Mouse (Mus musculus) CH12.LX (cell line): ENCODE measurements around the gene H2al1f. TPM values are rescaled to one million over a fixed set of nuclear protein-coding genes. Genes with fewer than 3 reads are reported as not detected.

Experiments
- DNase-seq: peaks from one replicate; pipeline ENCODE4 v3.0.0-alpha.2; 2013; ENCODE audit errors: extremely low read depth
- H3K27ac ChIP-seq: 2 replicates; pipeline ENCODE4 v1.5.1; 2012; ENCODE audit warnings: low read depth, mild to moderate bottlenecking, control low read depth, moderate library complexity; ENCODE audit not compliant: insufficient read depth
- H3K27me3 ChIP-seq: replicated peaks from 2 replicates; pipeline ENCODE3; 2012; ENCODE audit warnings: inconsistent platforms
- H3K36me3 ChIP-seq, 2 experiments: replicated peaks in 1 of 2; 2 replicates each; pipeline versions ENCODE3 to v1.6.1; 2012; ENCODE audit warnings: inconsistent platforms in 1 of 2, low read length in 1 of 2, mild to moderate bottlenecking in 1 of 2, mixed read lengths in 1 of 2, moderate library complexity in 1 of 2; ENCODE audit not compliant: control insufficient read depth in 1 of 2, insufficient read depth in 1 of 2
- H3K4me1 ChIP-seq, 2 experiments: 2 replicates each; pipeline ENCODE4 v1.6.1; 2012; ENCODE audit warnings: inconsistent platforms in 1 of 2, moderate library complexity in 1 of 2; ENCODE audit not compliant: insufficient read depth in 2 of 2, control insufficient read depth in 1 of 2
- H3K4me2 ChIP-seq: 2 replicates; pipeline ENCODE4 v1.6.1; 2012; ENCODE audit warnings: low read depth, mild to moderate bottlenecking, control low read depth; ENCODE audit not compliant: poor library complexity, insufficient read depth, severe bottlenecking
- H3K4me3 ChIP-seq, 3 experiments: fragments of 150-350 bp in 1 of 3; sonication (generic) in 1 of 3; replicated peaks in 1 of 3; 2 replicates each; pipeline versions ENCODE3 to v1.5.1; 2011 to 2012; ENCODE audit warnings: low read depth in 2 of 3, low read length in 2 of 3, mild to moderate bottlenecking in 2 of 3, moderate library complexity in 2 of 3, control low read depth in 1 of 3, improper control_type of control experiment in 1 of 3, inconsistent platforms in 1 of 3, mixed read lengths in 1 of 3; ENCODE audit not compliant: poor library complexity in 1 of 3
- H3K79me2 ChIP-seq: replicated peaks from 2 replicates; pipeline ENCODE4 v1.6.1; 2012; ENCODE audit warnings: mild to moderate bottlenecking, moderate library complexity; ENCODE audit not compliant: control insufficient read depth, poor library complexity, insufficient read depth, severe bottlenecking; ENCODE audit errors: extremely low read depth
- H3K9ac ChIP-seq: 2 replicates; pipeline ENCODE4 v1.6.1; 2012; ENCODE audit warnings: low read depth, mild to moderate bottlenecking, control low read depth, moderate library complexity; ENCODE audit not compliant: insufficient read depth
- H3K9me3 ChIP-seq: replicated peaks from 2 replicates; pipeline ENCODE3; 2012; ENCODE audit warnings: low read length, inconsistent platforms, mixed read lengths
- BHLHE40 ChIP-seq: IDR thresholded peaks from 2 replicates; pipeline ENCODE4 v1.6.1; 2011; ENCODE audit warnings: mild to moderate bottlenecking, low read depth, low read length, improper control_type of control experiment
- CHD2 ChIP-seq: IDR thresholded peaks from 2 replicates; pipeline ENCODE4 v1.6.1; 2011; ENCODE audit warnings: low read length, improper control_type of control experiment
- E2F4 ChIP-seq: IDR thresholded peaks from 2 replicates; pipeline ENCODE4 v1.6.1; 2011; ENCODE audit warnings: low read depth, low read length, improper control_type of control experiment; ENCODE audit not compliant: insufficient replicate concordance
- ELF1 ChIP-seq: IDR thresholded peaks from 2 replicates; pipeline ENCODE4 v1.6.1; 2014; ENCODE audit warnings: low read depth, mild to moderate bottlenecking, inconsistent platforms, low read length, improper control_type of control experiment
- EP300 ChIP-seq: IDR thresholded peaks from 2 replicates; pipeline ENCODE4 v1.6.1; 2011; ENCODE audit warnings: low read length, improper control_type of control experiment
- GABPA ChIP-seq: IDR thresholded peaks from 2 replicates; pipeline ENCODE4 v1.6.1; 2012; ENCODE audit warnings: low read depth, low read length, improper control_type of control experiment, inconsistent platforms; ENCODE audit not compliant: insufficient replicate concordance
- HCFC1 ChIP-seq: IDR thresholded peaks from 2 replicates; pipeline ENCODE4 v1.6.1; 2012; ENCODE audit warnings: low read depth, mild to moderate bottlenecking, inconsistent platforms, low read length, improper control_type of control experiment
- JUN ChIP-seq: IDR thresholded peaks from 2 replicates; pipeline ENCODE4 v1.6.1; 2011; ENCODE audit warnings: low read depth, mild to moderate bottlenecking, low read length, improper control_type of control experiment, moderate library complexity; ENCODE audit not compliant: insufficient read depth
- JUND ChIP-seq: conservative IDR thresholded peaks from 2 replicates; pipeline ENCODE4 v1.6.1; 2011; ENCODE audit warnings: low read depth, low read length, improper control_type of control experiment
- MAFK ChIP-seq: IDR thresholded peaks from 2 replicates; pipeline ENCODE4 v1.6.1; 2011; ENCODE audit warnings: low read length, improper control_type of control experiment; ENCODE audit not compliant: insufficient replicate concordance
- MAX ChIP-seq: IDR thresholded peaks from 2 replicates; pipeline ENCODE4 v1.6.1; 2011; ENCODE audit warnings: low read length, improper control_type of control experiment
- MEF2A ChIP-seq: IDR thresholded peaks from 2 replicates; pipeline ENCODE4 v1.6.1; 2014; ENCODE audit warnings: low read depth, mild to moderate bottlenecking, inconsistent platforms, low read length, improper control_type of control experiment, borderline replicate concordance
- PAX5 ChIP-seq: IDR thresholded peaks from 2 replicates; pipeline ENCODE4 v1.6.1; 2012; ENCODE audit warnings: low read length, inconsistent platforms, mixed read lengths
- SIN3A ChIP-seq: IDR thresholded peaks from 2 replicates; pipeline ENCODE4 v1.6.1; 2012; ENCODE audit warnings: low read length, improper control_type of control experiment, inconsistent platforms
- SMC3 ChIP-seq: IDR thresholded peaks from 2 replicates; pipeline ENCODE4 v1.6.1; 2011; ENCODE audit warnings: low read depth, low read length, improper control_type of control experiment
- TBP ChIP-seq: conservative IDR thresholded peaks from 2 replicates; pipeline ENCODE4 v1.6.1; 2011; ENCODE audit warnings: low read depth, low read length, improper control_type of control experiment
- UBTF ChIP-seq: IDR thresholded peaks from 2 replicates; pipeline ENCODE4 v1.6.1; 2012; ENCODE audit warnings: low read depth, mild to moderate bottlenecking, inconsistent platforms, low read length, improper control_type of control experiment, moderate library complexity
- USF2 ChIP-seq: conservative IDR thresholded peaks from 2 replicates; pipeline ENCODE4 v1.6.1; 2011; ENCODE audit warnings: low read depth, low read length, improper control_type of control experiment
- ZNF384 ChIP-seq: IDR thresholded peaks from 2 replicates; pipeline ENCODE4 v1.6.1; 2012; ENCODE audit warnings: low read depth, low read length, improper control_type of control experiment, inconsistent platforms
- dilution Hi-C: fragments of 300-500 bp; cut with MboI; formaldehyde crosslinking; loops from 2 replicates; pipeline ENCODE4 v1.14.3; 2020; ENCODE audit warnings: low sequenced_read_pairs; ENCODE audit not compliant: extremely low pct_unique_long_range_greater_than_20kb, extremely low pct_ligation_motif_present
- in situ Hi-C: fragments of 300-500 bp; cut with MboI; formaldehyde crosslinking; loops from 3 replicates; pipeline ENCODE4 v1.14.3; 2019; ENCODE audit warnings: low sequenced_read_pairs, low pct_ligation_motif_present, low pct_unique_long_range_greater_than_20kb, mixed read lengths
- polyA plus RNA-seq: library from polyadenylated mRNA; unstranded; fragments of >175 nt; gene quantifications from 2 replicates; pipeline ENCODE4 v1.2.1, GENCODE M21; 2012; ENCODE audit warnings: low read depth; ENCODE audit not compliant: insufficient read length
- total RNA-seq, 2 experiments: library from RNA; depleted of rRNA; stranded (reverse); fragments of 300-350 nt in 1 of 2; fragments of >200 nt in 1 of 2; gene quantifications; 2 replicates each; pipeline ENCODE4 v1.2.3; 2012 to 2014

The H2al1f gene
- total and polyA plus RNA-seq, 3 experiments = not detected

DNA sequence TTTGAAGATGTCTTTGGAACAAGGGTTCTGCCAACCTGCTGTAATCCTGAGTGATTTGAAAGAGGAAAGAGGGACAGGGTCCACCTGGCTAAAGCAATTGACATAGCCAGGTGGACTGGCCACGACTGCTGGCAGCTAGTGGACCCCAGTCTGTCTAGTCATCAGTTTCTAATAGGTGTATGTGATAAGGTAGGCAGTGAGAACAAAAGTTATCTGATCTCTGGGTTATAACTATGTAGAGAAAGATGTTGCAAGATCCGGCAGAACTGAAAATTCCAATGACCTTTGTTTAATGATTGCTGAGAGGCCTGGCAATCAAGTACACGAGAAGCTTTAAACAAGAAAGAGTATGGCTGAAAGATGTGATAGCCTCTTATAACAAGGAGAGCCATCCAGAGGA lies 41.8 kb upstream of the H2al1f start:
- Histone ChIP-seq H3K4me1 (peaks cover 0 to 11% of the 10 kb centered on the region in 2 experiments; a peak in 2 of 4 replicates), H3K4me3 (no peak overlapping the region), H3K36me3 (no peaks in the 10 kb centered on the region), H3K79me2 (no peaks in the 10 kb centered on the region), H3K9me3 (no peaks in the 10 kb centered on the region), H3K27ac (no peak overlapping the region), H3K9ac (no peak overlapping the region), H3K27me3 (no peaks in the 10 kb centered on the region), H3K4me2 (no peak overlapping the region)
- DNase-seq = no peak
- dilution Hi-C loops (no loop called here), in situ Hi-C loops (no loop called here)
- TF ChIP-seq MAFK = no peak
- no peak for TF ChIP-seq MAX
- no peak for TF ChIP-seq BHLHE40
- TF ChIP-seq JUND = no peak
- no peak for TF ChIP-seq JUN
- no peak for TF ChIP-seq SIN3A
- no peak for TF ChIP-seq EP300

DNA sequence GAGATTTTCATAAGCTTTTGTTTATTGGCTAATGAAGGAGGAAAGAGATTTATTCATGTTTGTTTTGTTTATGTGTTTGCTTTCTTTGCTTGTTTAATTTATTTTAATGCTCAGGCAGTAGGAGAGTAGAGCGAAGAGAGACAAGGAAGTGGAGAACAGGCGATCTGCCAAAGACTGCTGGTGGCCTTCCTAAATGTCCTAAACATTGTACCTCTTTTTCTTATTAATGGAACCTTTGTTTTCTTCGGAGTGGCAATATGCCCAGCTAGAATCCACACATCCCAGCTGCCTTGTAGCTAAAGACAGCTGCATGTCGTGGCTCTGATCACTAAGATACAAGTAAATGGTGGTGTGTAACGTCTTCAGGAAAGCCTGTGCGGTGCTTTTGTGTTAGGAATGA lies 37.9 kb upstream of the H2al1f start:
- Histone ChIP-seq H3K9ac (no peak overlapping the region), H3K27ac (no peak overlapping the region), H3K79me2 (no peaks in the 10 kb centered on the region), H3K36me3 (no peaks in the 10 kb centered on the region), H3K27me3 (no peaks in the 10 kb centered on the region), H3K9me3 (no peaks in the 10 kb centered on the region), H3K4me3 (no peak overlapping the region), H3K4me2 (no peak overlapping the region), H3K4me1 (no peaks in the 10 kb centered on the region)
- TF ChIP-seq TBP = no peak
- DNase-seq = no peak
- dilution Hi-C loops (no loop called here), in situ Hi-C loops (no loop called here)

DNA sequence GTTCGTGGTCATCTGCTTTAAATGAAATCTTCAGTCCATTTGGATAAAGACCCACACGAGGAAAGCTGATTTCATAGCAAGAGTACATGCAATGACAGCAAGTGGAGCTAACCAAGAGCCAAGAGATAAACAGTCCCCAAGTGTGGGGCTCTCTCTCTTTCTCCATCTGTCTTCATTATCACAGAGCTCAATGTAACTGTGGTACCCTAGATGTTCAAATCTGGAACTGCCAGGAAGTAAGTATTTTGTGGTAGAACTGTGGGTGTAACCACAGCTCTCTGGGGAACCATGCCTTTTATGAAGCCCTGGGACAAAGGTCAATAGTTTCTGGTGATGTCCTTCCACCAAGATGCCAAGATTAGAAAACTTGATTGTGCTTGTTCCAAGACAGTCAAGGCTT lies 34.2 kb upstream of the H2al1f start:
- H3K27me3 ChIP-seq = no peaks in the 10 kb centered on the region

More for the DNA sequence above, 34.2 kb upstream of the H2al1f start:
- no peaks in the 10 kb centered on the region for H3K36me3 ChIP-seq
- dilution Hi-C loops = no loop called here
- no peaks in the 10 kb centered on the region for H3K4me1 ChIP-seq
- DNase-seq = no peak
- no peak overlapping the region for H3K4me3 ChIP-seq
- no peaks in the 10 kb centered on the region for H3K9me3 ChIP-seq
- TF ChIP-seq USF2 = no peak
- no peak for TF ChIP-seq MAX
- no peak for TF ChIP-seq HCFC1
- TF ChIP-seq ELF1 = no peak
- no peak for TF ChIP-seq MAFK
- TF ChIP-seq TBP = no peak
- TF ChIP-seq MEF2A = no peak
- TF ChIP-seq UBTF = no peak
- no peak for TF ChIP-seq PAX5
- no peak for TF ChIP-seq SMC3
- TF ChIP-seq CHD2 = no peak
- no peak for TF ChIP-seq JUN
- no peak for TF ChIP-seq EP300
- TF ChIP-seq GABPA = no peak
- no peak for TF ChIP-seq E2F4
- TF ChIP-seq ZNF384 = no peak
- no peak overlapping the region for H3K9ac ChIP-seq
- in situ Hi-C loops = no loop called here
- no peaks in the 10 kb centered on the region for H3K79me2 ChIP-seq
- H3K4me2 ChIP-seq = no peak overlapping the region
- no peak overlapping the region for H3K27ac ChIP-seq
